Mouse (Mus musculus): ENCODE results near the gene Ube2a. TPM values are rescaled to one million over a fixed set of nuclear protein-coding genes. Genes with fewer than 3 reads are reported as not detected.

Gene Ube2a
- total RNA-seq (2021) = 10 to 100 TPM; 47.9 to 52.3 TPM
- long read RNA-seq, experiment 1, transcript Ube2a-201 (6 exons, 1,732 nt) = major isoform, 33 of 36 reads
- long read RNA-seq, experiment 1, partial matches to known transcripts = 1 of 36 reads
- long read RNA-seq, experiment 1, other reads (novel, unspliced or antisense) = 1 of 36 reads
- long read RNA-seq, experiment 2, transcript Ube2a-201 (6 exons, 1,732 nt) = major isoform, 30 of 38 reads
- long read RNA-seq, experiment 2, partial matches to known transcripts = 0 of 38 reads
- long read RNA-seq, experiment 2, other reads (novel, unspliced or antisense) = 5 of 38 reads

DNA sequence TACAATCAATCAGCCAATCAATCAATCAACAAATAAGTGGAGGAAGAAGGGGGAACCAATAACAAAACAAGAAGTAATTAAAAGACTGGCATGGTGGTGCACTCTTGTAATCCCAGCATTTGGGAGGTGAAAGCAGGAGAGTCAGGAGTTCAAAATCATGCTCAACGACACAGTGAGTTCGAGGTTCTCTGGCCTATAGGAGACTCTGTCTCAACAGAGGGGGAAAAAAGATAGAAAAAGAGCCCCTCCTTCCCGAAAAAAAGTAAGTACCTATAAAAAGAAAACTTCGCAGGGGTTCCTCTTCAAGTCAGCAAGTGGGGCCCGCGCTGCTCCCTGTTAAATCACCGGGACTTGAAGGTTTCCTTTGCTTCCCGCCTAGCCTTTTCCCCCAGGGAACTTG lies at the start of gene Ube2a, which contains the start of gene C330007P06Rik:
Gene Ube2a (plus strand): TSS at position 136 of the 400 bp plus-strand sequence.
Gene C330007P06Rik (minus strand): TSS at position 347 of the 400 bp plus-strand sequence.
- no peak for DNase-seq (ENCODE audit: low spot score in 2 of 2)

DNA sequence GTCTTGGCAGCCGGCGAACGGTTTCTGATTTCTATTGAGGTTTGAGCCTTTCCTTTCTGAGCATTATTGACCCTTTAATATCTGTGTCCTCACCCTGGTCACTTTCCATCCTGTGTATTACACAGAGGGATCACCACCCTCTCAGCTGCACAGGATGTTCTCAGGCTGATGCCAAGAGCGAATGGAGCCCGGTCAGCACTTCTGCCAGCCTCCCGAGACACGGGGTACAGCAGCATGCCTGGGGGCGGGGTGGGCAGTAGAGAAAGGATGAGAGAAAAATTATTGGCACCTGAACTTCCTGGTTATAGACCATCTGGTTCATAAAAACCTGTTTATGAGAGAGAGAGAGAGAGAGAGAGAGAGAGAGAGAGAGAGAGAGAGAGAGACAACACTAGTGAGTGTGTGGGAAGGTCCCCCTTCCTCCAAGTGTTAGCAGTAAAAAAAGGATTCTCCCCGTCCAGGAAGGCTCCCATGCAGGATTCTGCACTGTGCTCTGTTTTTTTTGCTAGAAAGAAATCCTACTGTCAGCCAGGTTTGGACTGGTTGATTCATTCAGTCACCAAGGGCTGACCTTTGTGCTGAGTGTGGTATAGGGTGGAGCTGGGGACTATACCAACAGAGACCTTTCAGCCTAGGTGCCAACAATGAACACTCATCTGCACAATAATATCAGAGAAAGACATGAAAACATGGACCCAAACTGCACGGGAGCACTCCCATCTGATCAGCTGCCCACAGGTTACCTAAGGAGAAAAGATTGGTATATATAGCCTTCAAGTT lies 49.6 kb upstream of the Ube2a start:
- DNase-seq (ENCODE audit: low spot score in 2 of 2) = no peak

DNA sequence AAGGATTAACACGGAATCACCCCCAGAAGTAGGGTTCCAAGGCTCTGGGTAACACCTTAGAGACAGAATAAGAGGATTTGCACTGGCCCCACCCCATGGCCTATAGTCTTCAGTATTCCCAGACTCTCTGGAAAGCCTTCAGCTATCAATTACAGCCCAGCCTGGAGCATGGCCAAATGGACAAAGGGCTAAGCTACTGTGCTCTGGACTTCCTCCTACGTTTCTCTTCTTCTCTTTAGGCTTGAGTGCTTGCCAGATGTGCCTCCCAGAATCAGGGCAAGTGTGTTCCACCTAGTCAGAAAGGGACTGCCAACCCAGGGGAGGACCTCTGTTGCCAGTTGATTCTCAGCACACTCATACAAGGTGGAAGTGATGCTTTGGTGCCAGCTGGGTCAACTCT lies 48.7 kb upstream of the Ube2a start:
- DNase-seq (ENCODE audit: low spot score in 2 of 2) = no peak

- DNase-seq (ENCODE audit: low spot score in 2 of 2) = no peak
These were observed 46.8 kb upstream of the Ube2a start for GRCm38 (mm10) chrX:36826873-36827272.

DNA sequence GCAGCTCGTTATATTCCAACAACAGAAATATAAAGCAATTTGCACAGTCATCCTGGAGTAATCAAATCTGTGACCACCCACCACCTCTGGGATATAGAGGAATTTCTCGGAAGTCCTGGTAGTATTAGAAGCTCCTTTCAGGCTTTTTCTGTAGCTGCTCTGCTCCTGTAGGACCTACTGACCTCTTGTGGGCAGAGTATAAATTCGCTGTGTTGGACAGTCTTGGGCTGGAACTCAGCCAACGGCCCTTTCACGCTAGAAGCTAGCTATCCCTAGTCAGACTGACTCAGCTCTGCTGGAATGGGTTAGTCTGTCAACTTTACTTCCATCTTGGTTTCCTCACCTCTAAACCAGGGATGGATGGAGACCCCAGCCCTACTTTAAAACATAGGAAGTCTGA lies 43.4 kb upstream of the Ube2a start:
- DNase-seq (ENCODE audit: low spot score in 2 of 2) = peak in 1 of 2 experiments; percentile 26

- DNase-seq (ENCODE audit: low spot score in 2 of 2) = no peak
These were observed 42.1 kb upstream of the Ube2a start for GRCm38 (mm10) chrX:36831632-36832031.

DNA sequence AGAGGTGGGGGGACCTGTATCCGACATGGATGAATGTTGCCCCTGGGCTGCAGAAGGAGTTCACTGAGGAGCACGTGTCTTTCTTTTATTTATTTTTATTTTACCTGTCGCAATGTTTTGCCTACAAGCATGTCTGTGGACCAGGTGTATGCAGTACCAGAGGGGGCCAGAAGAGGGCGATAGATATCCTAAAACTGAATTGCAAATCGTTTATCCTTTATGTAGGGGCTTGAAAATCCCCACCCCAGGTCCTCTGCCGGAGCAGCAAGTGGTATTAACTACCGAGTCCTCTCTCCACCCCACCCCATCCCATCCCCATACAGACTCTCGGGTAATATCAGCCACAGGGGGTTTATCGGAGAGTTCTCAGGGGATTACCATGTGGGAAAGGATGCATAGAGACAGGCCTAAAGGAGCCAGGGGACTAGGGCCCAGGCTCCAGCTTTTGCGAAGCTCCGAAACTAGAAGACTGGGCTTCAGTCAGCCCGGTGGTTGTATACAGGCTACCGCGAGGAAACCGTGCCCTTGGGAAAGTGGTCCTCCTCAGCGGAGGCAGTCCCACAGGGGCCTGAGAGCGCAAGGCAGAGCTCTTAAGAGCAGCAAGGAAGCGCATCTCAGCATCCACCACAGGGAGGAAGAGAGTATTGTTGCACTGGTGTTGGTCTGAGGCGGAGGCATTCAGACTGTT lies 40.2 kb upstream of the Ube2a start:
- DNase-seq (ENCODE audit: low spot score in 2 of 2) = peak; percentile 18 to 24

DNA sequence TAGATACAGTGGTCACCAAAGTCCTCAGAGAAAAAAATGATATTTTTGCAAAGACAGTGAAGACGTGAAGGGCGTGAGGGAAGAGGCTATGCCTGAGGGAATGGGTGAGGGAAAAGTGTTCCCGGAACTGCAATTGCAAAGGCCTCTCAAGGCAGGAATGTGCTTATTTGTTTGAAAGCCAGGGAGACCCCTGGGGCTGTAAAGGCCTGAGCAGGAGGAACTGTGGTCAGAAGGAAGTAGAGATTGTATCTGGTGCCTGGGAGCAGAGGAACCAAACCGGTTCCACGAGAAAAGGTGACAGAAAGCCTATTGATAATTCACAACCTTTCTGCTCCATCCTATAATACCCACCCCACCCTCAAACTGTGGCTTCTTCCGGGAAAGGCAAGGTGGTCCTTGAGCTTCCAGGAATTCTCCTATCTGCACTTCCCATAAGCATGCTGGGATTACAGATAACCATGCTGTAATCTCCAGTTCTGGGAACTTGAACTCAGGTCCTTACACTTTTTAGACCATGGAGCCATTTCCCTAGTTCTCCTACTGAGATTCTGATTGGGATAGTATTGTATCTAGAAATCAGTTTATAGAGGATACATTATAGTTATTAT lies 36.5 kb upstream of the Ube2a start:
- DNase-seq (ENCODE audit: low spot score in 2 of 2) = no peak

DNA sequence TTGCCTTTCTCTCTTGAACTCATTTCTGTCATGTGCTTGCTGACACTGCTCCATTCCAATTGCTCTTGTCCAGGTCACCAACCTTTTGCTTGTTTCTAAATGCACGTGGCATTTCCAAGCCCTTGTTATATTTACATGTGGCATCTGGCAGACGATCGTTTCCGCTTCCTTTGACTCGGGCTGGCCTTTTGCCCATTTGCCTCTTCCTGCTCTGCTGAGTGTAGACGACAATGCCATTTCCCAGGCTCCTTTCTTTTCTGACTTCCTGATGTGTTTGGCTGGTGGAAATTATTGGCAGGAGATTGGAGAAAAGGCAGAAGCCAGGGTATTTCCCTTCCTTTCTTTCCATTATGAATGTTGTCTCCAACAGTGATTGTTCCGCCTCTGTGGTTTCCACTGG lies 34.3 kb upstream of the Ube2a start:
- DNase-seq (ENCODE audit: low spot score in 2 of 2) = no peak

- DNase-seq (ENCODE audit: low spot score in 2 of 2) = no peak
These were observed 32.0 kb upstream of the Ube2a start for GRCm38 (mm10) chrX:36841698-36842097.

GRCm38 (mm10) chrX:36843346-36843990 lies 30.2 kb upstream of the Ube2a start:
- DNase-seq (ENCODE audit: low spot score in 2 of 2) = no peak

GRCm38 (mm10) chrX:36847152-36847551 lies 26.5 kb upstream of the Ube2a start:
- no peak for DNase-seq (ENCODE audit: low spot score in 2 of 2)

DNA sequence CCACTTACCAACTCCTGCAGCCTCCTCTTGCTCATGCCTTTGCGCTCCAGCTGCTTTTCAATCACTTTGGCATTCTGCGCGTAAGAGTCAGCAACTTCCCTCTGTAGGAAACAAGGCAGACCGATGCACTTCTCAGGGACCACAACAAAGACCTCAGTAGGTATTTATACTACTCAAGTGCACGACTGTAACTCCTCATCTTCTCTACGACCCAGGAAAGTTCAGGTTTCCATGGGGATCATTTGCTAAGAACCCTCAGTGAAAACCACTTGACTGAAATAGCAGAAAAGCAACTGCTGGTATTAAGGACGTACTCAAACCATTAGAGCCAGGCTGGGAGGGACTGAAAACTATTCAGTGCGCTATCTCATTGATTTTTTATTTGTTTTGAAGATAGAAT lies 21.1 kb upstream of the Ube2a start:
- DNase-seq (ENCODE audit: low spot score in 2 of 2) = no peak

- peak; percentile 26 to 62 for DNase-seq (ENCODE audit: low spot score in 2 of 2)
These were observed 9.7 kb upstream of the Ube2a start for GRCm38 (mm10) chrX:36863766-36864608.

DNA sequence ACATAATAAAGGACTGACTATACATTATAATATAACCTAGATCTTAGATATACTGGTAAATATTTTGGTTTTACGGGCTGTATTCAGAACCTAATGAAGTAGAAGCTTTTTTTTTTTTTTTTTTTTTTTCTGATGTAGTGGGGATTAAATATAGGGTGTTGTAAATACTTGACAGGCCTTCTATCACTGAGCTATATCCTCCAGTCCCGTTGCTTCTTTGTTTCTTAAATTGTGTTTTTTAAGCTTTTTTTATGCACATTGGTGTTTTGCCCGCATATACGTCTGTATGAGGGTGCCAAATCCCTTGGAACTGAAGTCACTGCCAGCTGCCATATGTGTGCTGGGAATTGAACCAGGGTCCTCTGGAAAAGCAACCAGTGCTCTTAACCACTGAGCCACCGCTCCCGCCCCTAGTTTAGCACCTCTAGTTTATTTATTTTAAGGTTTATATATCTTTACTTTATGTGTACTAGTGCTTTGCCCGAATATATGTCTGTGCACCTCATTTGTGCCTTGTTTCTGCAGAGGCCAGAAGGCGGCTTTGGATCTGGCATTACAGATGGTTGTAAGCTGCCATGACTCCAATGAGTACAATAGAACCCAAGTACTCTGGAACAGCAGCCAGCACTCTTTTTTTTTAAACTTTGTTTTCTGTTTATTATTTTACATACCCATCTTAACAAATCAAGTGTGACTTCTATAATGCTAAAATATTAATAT lies 8.9 kb upstream of the Ube2a start:
- DNase-seq (ENCODE audit: low spot score in 2 of 2) = no peak

DNA sequence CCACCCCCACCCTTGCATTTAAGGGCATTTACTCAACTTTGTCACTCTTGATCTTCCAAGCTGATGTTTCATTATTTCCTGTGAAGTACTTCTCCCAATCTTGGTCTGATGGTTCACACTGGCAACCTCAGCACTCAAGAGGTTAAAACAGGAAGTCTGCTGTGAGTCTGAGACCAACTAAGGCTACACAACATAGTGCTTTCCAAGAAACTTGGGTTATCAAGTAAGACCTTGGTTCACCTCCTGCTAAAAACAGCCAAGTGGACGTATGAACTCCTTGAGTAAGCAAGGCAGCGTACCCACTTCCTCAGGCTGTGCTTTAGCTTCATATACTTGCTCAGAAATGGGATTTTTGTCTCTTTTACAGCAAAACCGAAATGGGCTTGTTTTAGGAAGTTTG lies 3.3 kb upstream of the Ube2a start:
- no peak for DNase-seq (ENCODE audit: low spot score in 2 of 2)

GRCm38 (mm10) chrX:36874178-36874696 lies 537 bp downstream of the Ube2a start:
- peak; percentile 74 to 82 for DNase-seq (ENCODE audit: low spot score in 2 of 2)

DNA sequence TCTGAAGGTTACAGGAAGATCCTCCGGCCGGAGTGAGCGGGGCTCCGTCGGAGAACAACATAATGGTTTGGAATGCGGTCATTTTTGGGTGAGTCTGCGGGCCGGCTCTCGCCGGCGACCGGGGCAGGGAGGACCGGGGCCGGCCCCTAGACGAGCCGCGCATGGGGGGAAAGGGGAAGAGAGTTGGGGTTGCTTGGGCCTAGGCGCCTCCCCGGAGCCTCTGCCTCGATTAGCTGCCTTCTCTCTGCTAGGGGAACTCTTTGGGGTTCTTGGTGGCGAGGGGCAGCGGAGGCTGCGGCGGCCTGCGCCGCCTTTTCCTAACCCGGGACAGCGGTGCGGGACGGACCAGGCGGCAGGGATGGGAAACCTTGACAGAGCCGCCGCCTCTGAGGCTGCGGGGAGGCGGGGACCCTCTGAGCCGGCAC lies 1.0 kb downstream of the Ube2a start:
- DNase-seq (ENCODE audit: low spot score in 2 of 2) = peak in 1 of 2 experiments; percentile 7

DNA sequence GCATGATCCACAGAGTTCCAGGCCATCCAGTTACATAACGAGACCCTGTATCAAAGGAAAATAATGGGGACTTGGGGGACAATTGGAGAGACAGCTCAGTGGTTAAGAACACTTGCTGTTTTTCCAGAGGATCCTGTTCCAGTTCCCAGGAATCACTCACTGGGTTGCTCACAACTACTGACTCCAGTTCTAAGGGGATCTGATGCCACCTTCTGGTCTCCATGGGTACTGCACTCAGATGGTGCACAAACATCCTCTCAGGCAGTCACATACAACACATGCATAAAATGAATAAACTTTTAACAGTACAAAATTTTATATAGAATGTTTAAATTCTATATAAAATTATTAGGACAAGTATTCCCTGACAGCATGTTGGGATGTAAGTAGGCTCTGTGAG lies 11.0 kb downstream of the Ube2a start:
- DNase-seq (ENCODE audit: low spot score in 2 of 2) = no peak
